Mouse (Mus musculus) bone marrow, adult 2 months (tissue): Measurements from ENCODE around the gene Olfr1386. TPM values are rescaled to one million over a fixed set of nuclear protein-coding genes. Genes with fewer than 3 reads are reported as not detected.

ENCODE experiments used
- H3K27ac ChIP-seq: fragments of 200-500 bp; 2 replicates; pipeline ENCODE4 v1.5.1; 2012; ENCODE audit warnings: low read depth, mild to moderate bottlenecking, control low read depth, inconsistent platforms, low read length; ENCODE audit not compliant: control insufficient read depth, poor library complexity, insufficient read depth
- H3K4me1 ChIP-seq: fragments of 200-500 bp; 2 replicates; pipeline ENCODE4 v1.6.1; 2011; ENCODE audit warnings: low read length; ENCODE audit not compliant: control insufficient read depth, insufficient read depth
- H3K4me3 ChIP-seq: fragments of 200-500 bp; replicated peaks from 2 replicates; pipeline ENCODE3; 2011; ENCODE audit warnings: mild to moderate bottlenecking, low read depth, low read length, control low read depth; ENCODE audit not compliant: control insufficient read depth
- CTCF ChIP-seq: fragments of 200-500 bp; IDR thresholded peaks from 2 replicates; pipeline ENCODE4 v1.5.1; 2011; ENCODE audit warnings: low read length, control low read depth; ENCODE audit not compliant: control insufficient read depth, insufficient read depth
- POLR2A ChIP-seq: fragments of 200-500 bp; IDR thresholded peaks from 2 replicates; pipeline ENCODE4 v1.6.1; 2011; ENCODE audit warnings: low read depth, mild to moderate bottlenecking, control low read depth, low read length, borderline replicate concordance; ENCODE audit not compliant: control insufficient read depth
- polyA plus RNA-seq: library from polyadenylated mRNA; stranded (reverse); fragments of >200 nt; gene quantifications from 2 replicates; pipeline ENCODE4 v1.2.4, GENCODE M21; 2011; ENCODE audit warnings: low replicate concordance; ENCODE audit not compliant: missing spikeins, insufficient read depth, insufficient read length

The Olfr1386 gene
- polyA plus RNA-seq, 1 experiment, result not detected

GRCm38 (mm10) chr11:49519348-49519747, 54.5 kb downstream of the Olfr1386 start, which contains the start of gene Olfr1383:
Gene Olfr1383, plus strand, starts transcription at chr11:49519648.
- Histone ChIP-seq H3K4me1 (no peaks in the 10 kb centered on the region), H3K4me3 (no peak within 1 kb of the TSS), H3K27ac (no peak within 1 kb of the TSS)
- TF ChIP-seq POLR2A, result no peak
- no peak for TF ChIP-seq CTCF

Other genes with a start within 250 kb of the Olfr1386 start
- gene Mgat1, start 220.9 kb upstream of the Olfr1386 start, polyA plus RNA-seq, result 37.4 and 63.1 TPM in 2 replicates
- 0.50 TPM in 1 of 2 replicates, not detected in the other for gene Olfr1393, start 186.7 kb upstream of the Olfr1386 start, polyA plus RNA-seq
- not detected in 2 replicates for gene Olfr1392, start 179.8 kb upstream of the Olfr1386 start, polyA plus RNA-seq
- not detected in 2 replicates for gene Olfr10, start 160.3 kb upstream of the Olfr1386 start, polyA plus RNA-seq
- not detected in 2 replicates for gene Olfr1391, start 142.3 kb upstream of the Olfr1386 start, polyA plus RNA-seq
- not detected in 2 replicates for gene Olfr1390, start 129.9 kb upstream of the Olfr1386 start, polyA plus RNA-seq
- not detected in 2 replicates for gene Olfr1389, start 42.0 kb upstream of the Olfr1386 start, polyA plus RNA-seq
- gene Olfr1388, start 28.4 kb upstream of the Olfr1386 start, polyA plus RNA-seq, result 0.54 and 0.65 TPM in 2 replicates
- not detected in 2 replicates for gene Olfr1387, start 9.7 kb upstream of the Olfr1386 start, polyA plus RNA-seq
- gene Olfr1385, start 24.0 kb downstream of the Olfr1386 start, polyA plus RNA-seq, result 1.1 TPM in 2 replicates
- not detected in 2 replicates for gene Olfr1384, start 41.7 kb downstream of the Olfr1386 start, polyA plus RNA-seq
- gene Olfr1383, start 54.6 kb downstream of the Olfr1386 start, polyA plus RNA-seq, result not detected in 2 replicates
- not detected in 2 replicates for gene Olfr1382, start 63.2 kb downstream of the Olfr1386 start, polyA plus RNA-seq
- gene Olfr1381, start 78.4 kb downstream of the Olfr1386 start, polyA plus RNA-seq, result not detected in 2 replicates
- not detected in 2 replicates for gene Olfr1380, start 91.8 kb downstream of the Olfr1386 start, polyA plus RNA-seq
- gene Flt4, start 144.2 kb downstream of the Olfr1386 start, polyA plus RNA-seq, result 4.3 and 4.9 TPM in 2 replicates
- 2.1 TPM in 1 of 2 replicates, not detected in the other for gene Scgb3a1, start 198.6 kb downstream of the Olfr1386 start, polyA plus RNA-seq
- 19.7 and 20.2 TPM in 2 replicates for gene Cnot6, start 247.7 kb downstream of the Olfr1386 start, polyA plus RNA-seq